Mouse (Mus musculus) heart, adult 9 months (tissue): Measurements from ENCODE around the gene Fgfr2.

Experiments
- DNase-seq, 2 experiments: peaks; one replicate each; pipeline ENCODE4 v3.0.0; 2022; ENCODE audit warnings: low spot score in 2 of 2

Gene Fgfr2

DNA sequence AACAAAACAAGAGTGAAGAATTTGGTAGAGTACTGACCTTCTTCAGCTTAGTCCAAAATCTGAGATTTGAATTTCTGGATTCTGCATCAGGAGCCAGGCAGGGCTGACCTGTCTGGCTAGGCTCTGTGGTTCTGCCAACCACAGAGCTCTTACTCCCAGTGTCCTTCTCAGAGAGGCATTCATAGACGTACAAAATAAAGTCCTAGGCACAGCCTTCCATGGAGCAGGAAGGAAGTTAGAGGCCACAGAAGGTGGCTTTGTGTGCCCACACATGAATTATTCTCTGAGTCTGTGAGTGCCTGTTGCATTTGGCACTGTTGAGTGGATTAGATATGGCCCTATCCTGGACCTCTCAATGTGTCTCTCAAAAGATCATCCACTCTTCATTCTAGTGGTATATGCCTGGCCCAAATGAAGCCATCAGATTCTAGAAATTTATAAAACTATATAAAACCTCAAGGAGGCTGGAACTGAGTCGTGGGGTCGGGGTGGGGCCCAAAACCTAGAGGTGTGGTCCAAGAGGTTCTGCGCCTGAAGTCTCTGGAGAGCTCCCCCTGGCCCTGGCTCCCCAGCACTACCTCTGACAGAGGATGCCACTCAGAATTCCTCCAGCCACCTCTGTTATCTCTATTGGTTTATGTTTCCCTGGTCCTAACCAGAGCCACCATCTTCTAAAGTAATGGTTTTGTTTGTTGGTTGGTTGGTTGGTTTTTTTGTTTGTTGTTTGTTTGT, 234.5 kb downstream of the Fgfr2 start:
- DNase-seq: no peak

DNA sequence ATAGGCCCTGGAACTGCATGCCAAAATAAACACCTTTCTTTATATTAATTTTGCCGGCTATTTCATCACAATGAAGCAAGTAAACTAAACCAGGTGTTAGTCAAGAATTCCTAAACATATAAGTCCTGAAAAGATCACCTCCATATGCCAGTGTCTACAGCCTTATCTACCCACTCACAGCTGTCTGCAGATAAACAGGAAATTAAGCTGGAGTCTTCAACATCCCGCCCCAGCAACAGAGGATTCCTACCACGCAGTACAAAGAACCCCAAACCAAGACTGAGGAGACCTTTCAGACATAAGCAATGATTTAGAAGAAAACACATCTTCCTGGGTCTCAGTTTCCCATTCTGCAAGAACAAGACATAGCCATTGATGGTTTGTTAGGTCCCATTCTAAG, 235.1 kb downstream of the Fgfr2 start:
- no peak for DNase-seq

DNA sequence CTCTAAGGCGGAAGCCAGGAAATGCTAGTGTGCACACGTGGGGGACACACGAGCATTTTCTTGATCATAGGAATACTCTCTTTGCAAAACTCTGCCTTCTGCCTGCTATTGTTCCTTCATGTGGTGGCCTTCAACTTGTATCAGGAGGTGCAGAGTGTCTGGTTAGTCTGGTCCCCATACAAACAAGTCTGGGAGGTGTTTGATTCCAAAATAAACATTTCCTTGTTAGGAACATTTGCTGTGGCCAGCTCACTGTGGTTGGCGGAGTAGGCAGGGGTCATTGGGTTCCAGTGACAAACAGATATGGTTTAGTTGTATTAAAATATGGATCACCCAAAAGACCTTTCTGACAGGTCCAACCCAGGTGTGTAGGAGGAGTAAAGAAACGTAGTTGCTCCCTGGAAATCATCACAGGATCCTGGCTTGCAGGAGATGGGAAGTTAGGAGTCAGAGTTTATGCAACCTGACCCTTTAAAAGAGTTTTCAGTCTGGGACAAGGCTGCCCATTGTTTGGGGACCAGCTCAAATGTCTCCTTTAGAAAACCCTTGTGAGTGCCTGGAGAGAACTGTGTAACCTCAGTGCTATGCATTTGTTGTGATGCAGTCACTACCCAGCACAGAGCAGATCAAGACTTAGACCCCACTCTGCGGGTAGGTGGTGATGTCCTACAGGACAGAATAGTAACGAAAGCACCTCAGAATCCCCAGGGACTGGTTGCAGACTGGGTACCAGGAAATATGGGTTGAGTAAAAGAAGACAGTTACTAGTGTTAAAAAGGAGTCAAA, 235.9 kb downstream of the Fgfr2 start:
- DNase-seq: no peak

GRCm38 (mm10) chr7:132884031-132884430, 239.1 kb downstream of the Fgfr2 start:
- no peak for DNase-seq

DNA sequence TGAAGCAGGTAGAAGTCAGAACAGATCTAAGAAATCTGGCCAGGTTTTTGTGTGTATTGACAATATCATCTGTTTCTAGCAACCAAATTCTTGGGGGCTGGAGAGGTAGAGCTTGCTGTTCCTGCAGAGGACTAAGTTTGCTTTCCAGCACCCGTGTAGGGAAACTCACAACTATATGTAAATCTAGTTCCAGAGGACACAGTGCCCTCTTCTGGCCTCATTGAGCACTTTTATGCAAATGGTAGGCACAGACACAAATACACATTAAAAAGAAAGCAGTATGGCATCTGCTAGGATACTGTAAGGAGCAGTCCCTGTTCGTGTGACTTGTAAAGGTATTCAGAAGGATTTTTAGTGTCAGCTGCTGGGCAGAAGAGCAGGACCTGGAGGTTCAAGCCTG, 240.8 kb downstream of the Fgfr2 start:
- no peak for DNase-seq

GRCm38 (mm10) chr7:132880276-132880675, 242.9 kb downstream of the Fgfr2 start:
- no peak for DNase-seq

DNA sequence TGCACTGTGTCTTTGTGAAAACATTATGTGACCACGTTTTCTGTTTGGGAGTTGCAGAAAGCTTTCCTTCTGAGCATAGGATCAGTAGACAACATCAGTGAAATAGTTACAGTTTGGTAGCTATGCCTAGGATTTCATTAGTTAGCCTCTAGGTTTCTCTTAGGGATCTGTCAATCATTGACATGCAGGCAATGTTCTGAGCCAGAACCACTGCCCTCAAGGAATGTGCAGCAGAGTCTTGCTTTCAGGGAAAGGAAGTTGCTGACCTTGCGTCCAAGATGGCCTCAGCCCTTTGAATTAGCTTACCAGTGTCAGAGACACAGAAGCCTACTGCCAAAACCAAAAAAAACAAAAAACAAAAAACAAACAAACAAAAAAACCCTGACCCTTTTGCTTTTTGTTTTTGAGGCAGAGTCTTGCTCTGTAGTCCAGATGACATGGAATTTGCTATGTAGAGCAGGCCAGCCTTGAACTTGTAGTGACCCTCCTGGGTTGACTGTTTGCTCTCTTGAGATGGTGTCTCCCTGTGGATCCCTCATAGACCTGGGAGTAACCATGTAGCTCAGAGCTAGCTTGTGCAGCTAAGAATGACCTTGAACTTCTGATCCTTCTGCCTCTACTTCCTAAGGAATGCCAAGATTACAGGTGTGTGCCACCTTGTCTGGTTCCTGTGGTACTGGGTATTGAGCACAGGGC, 247.6 kb downstream of the Fgfr2 start:
- DNase-seq: no peak

DNA sequence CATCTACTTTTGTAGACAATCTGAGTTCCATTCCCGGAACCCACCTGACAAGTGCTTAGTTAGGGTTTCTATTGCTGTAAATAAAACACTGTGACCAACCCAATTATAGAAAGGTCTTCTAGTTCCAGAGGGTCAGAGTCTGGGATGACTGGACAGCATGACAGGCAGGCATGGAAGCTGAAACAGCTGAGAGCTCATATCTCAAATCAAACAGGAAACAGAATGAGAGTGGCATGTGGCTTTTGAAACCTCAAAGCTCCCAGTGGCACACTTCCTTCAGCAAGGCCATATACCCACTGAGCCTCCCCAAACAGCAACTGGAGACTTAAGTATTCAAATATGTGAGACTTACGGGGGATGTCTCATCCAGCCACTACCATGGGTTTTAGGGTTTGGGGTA, 250.1 kb downstream of the Fgfr2 start:
- no peak for DNase-seq

DNA sequence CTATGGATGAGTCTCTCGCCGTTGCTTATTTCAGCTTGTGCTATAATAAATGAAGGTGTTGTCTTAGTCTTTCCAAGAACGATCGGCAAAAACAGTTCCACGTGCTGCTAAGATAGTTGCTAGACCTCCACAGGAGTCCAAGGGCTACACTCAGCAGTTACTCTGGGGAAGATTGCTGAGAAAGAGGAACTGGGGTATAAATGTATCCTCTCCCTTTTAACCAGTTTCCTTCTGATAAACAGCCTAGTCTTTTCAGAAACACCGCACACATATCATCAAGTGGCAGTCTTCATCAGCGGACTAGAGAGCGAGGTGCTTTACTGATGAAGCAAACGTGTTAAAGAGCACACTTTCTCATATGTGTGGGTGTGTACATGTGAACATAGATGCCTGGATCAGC, 256.8 kb downstream of the Fgfr2 start:
- no peak for DNase-seq

- peak; percentile 86 to 88 for DNase-seq
Observed at GRCm38 (mm10) chr7:132859042-132859958, 263.9 kb downstream of the Fgfr2 start, which contains the start of gene Abraxas2. Abraxas2 (plus strand) TSS chr7:132859225.

GRCm38 (mm10) chr7:132858043-132858608, 265.0 kb downstream of the Fgfr2 start:
- no peak for DNase-seq

DNA sequence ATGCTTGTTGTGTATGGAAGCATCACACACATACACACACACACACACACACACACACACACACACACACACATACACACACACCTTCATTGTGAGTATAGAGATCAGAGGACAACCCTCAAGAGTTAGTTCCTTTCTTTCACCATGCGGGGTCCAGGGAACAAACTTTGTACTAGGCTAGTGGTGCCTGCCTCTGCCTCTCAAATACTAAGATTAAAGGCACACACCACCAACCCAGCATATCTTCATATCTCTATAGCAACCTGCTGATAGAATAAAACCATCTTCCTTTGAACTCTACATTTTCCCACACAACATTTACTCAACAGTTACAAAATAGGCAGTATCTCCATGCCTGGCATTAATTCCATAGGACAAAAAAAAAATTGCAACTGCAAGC, 267.1 kb downstream of the Fgfr2 start:
- DNase-seq: no peak

DNA sequence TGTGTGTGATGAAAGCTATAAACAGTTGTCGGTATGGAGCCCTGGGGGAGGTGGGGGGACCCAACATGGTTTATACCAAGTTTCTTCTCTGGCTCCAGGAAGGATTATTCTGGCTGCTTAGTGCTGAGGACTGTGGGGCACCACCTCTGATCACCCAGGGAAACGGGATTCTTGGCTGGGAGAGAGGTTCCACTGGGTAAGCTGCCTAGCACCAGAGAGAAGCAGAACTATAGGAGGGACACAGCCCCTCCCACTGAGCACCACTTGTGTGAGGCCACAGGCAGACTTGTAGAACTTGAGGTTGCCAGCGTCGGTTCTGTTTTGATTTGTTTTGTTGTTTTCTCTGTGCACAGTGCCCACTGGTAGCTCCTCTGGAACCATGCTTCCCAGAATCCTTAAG, 269.2 kb downstream of the Fgfr2 start:
- DNase-seq: no peak

DNA sequence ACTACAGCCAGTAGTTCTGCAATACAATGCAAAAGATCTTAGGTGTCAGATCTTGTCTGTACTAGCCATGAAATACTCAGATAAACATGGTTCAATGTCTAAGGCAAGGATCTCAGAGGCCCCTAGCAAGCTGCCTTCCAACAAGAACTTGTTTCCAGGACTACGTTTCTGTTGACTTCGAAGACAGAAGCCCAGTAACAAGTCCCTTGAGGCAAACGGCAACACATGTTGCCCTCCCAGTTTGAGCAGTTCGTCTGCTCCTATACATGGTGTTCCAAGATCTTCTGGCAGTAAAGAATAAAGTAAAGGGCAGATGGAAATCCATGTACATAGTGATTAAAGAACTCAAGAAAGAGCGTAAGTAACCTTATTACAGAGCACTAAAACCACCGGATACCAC, 269.8 kb downstream of the Fgfr2 start:
- DNase-seq: no peak

- DNase-seq: peak; percentile 81 to 86
Observed at GRCm38 (mm10) chr7:132852173-132852844, 270.8 kb downstream of the Fgfr2 start, which contains the start of gene Eef1akmt2. Eef1akmt2 (minus strand) TSS chr7:132852673.

DNA sequence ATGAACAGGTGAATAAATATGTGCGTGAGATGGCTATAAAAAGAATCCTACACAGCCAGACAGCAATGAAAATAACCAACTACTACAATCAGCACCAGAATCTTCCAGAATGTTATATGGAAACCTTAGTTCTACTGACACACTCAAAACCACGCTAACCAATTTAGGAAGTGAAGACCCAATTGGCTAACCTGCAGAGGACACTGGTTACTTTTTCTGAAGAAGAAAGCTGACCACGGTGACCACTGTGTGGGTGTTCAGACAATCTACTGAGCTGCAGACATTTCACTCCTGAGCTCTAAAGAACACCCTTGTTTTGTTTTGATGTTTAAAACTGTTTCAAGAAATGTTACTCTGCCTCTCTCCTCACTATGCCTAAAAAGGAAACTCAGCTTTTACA, 280.0 kb downstream of the Fgfr2 start:
- no peak for DNase-seq

GRCm38 (mm10) chr7:132842455-132842854, 280.7 kb downstream of the Fgfr2 start:
- no peak for DNase-seq

DNA sequence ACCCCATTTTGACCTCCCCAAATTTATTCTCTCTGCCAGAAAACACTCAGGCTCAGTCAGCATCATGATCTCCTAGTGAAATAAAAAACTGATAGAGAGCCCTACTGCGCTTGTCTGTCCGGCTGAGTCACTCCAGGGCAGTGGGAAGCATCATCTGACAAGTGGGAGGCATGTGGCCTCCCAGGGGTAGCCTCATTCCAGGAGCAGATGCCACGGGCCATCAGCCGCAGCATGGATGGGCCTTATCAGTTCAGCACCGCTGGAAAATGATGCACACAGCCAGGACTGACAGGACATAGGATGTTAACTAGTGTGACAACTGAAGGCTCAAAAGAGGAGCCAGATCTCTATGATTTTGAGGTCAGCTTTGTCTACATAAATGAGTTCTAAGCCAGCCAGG, 281.9 kb downstream of the Fgfr2 start:
- no peak for DNase-seq

DNA sequence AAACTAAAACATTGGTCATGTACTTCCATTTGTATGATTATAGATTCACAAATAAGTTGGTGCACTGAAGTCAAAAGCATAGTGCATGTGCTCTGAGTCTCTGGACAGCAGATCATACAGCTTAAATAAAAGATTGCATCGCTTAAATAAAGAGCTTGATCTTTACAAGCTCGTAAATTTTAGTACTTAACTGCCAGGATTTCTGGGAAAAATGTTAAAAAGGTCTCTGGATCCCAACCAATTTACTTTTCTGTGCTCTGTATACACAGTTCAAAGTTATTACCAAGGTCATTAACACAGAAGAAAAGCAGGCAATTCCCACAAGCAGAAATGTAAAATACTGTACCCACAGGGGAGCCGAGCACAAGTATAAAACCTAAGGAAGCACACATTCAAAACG, 292.2 kb downstream of the Fgfr2 start:
- DNase-seq: no peak

DNA sequence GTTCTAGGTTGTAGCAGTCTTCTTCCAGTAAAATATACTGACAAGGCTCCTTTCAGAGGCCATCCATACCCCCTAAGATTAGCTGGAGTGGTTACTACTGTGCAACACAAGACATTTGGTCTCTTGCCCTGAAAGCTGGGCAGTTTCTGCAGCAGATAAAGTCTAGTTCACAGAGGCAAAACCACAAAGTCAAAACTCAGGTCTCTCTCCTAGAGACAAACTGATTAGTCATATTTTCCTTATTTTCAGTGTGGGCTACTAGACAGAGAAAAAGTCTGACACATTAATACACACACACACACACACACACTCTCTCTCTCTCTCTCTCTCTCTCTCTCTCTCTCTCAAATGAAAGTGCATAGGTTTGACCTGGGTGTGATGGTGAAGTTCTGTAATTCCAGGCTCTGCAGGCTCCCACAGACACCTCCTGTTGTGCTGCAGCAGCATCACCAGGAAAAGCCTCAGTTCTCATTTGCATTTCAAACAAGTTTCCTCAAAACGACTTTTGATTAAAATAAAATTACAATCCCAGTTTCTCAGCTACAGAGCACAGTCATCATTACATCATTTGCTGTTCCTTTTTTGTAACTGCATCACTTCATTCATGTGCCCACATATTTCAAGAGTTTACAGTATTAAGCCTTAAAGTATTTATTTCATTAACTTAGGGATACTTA, 298.7 kb downstream of the Fgfr2 start:
- no peak for DNase-seq
